Mouse (Mus musculus) mesoderm, embryonic 11.5 days (tissue): ENCODE data around the gene Vax1.

Experiments
- DNase-seq: peaks from one replicate; pipeline ENCODE4 v3.0.0-alpha.2; 2012; ENCODE audit warnings: low read depth, low spot score

Gene Vax1

GRCm38 (mm10) chr19:59169936-59170765 lies at the start of gene Vax1:
Gene Vax1 (minus strand): TSS chr19:59170056.
- no peak for DNase-seq

GRCm38 (mm10) chr19:59218991-59219390 lies 49.1 kb upstream of the Vax1 start, which contains the start of gene Kcnk18:
Gene Kcnk18 (plus strand): TSS chr19:59219214.
- DNase-seq = no peak

GRCm38 (mm10) chr19:59216891-59217290 lies 47.0 kb upstream of the Vax1 start:
- DNase-seq = no peak

- no peak for DNase-seq
Observed at GRCm38 (mm10) chr19:59208986-59209385, 39.1 kb upstream of the Vax1 start.

- DNase-seq = peak; percentile 80
Observed at GRCm38 (mm10) chr19:59208475-59208874, 38.6 kb upstream of the Vax1 start.

- DNase-seq = peak; percentile 60
Observed at GRCm38 (mm10) chr19:59198161-59198560, 28.3 kb upstream of the Vax1 start.

GRCm38 (mm10) chr19:59196111-59196666 lies 26.3 kb upstream of the Vax1 start:
- DNase-seq = no peak

GRCm38 (mm10) chr19:59195181-59195770 lies 25.4 kb upstream of the Vax1 start:
- DNase-seq = no peak

GRCm38 (mm10) chr19:59193986-59194820 lies 24.3 kb upstream of the Vax1 start:
- no peak for DNase-seq

- DNase-seq = no peak
Observed at GRCm38 (mm10) chr19:59193456-59193855, 23.6 kb upstream of the Vax1 start.

- no peak for DNase-seq
Observed at GRCm38 (mm10) chr19:59192491-59192890, 22.6 kb upstream of the Vax1 start.

GRCm38 (mm10) chr19:59191123-59191505 lies 21.3 kb upstream of the Vax1 start:
- DNase-seq = no peak

- DNase-seq = no peak
Observed at GRCm38 (mm10) chr19:59190431-59191122, 20.7 kb upstream of the Vax1 start.

GRCm38 (mm10) chr19:59188981-59189380 lies 19.1 kb upstream of the Vax1 start:
- no peak for DNase-seq

- DNase-seq = no peak
Observed at GRCm38 (mm10) chr19:59184000-59184399, 14.1 kb upstream of the Vax1 start.

GRCm38 (mm10) chr19:59173341-59174015 lies 3.6 kb upstream of the Vax1 start:
- no peak for DNase-seq

GRCm38 (mm10) chr19:59172781-59173180 lies 2.9 kb upstream of the Vax1 start:
- DNase-seq = no peak

GRCm38 (mm10) chr19:59171871-59172245 lies 2.0 kb upstream of the Vax1 start:
- DNase-seq = no peak

- no peak for DNase-seq
Observed at GRCm38 (mm10) chr19:59171151-59171870, 1.5 kb upstream of the Vax1 start.

GRCm38 (mm10) chr19:59170766-59171095 lies 875 bp upstream of the Vax1 start:
- no peak for DNase-seq
